Mouse (Mus musculus) NIH3T3 (cell line): ENCODE measurements around the gene Hras.

Experiments
- DNase-seq: peaks from one replicate; pipeline ENCODE4 v3.0.0-alpha.2; 2012; ENCODE audit warnings: low read depth

Gene Hras

DNA sequence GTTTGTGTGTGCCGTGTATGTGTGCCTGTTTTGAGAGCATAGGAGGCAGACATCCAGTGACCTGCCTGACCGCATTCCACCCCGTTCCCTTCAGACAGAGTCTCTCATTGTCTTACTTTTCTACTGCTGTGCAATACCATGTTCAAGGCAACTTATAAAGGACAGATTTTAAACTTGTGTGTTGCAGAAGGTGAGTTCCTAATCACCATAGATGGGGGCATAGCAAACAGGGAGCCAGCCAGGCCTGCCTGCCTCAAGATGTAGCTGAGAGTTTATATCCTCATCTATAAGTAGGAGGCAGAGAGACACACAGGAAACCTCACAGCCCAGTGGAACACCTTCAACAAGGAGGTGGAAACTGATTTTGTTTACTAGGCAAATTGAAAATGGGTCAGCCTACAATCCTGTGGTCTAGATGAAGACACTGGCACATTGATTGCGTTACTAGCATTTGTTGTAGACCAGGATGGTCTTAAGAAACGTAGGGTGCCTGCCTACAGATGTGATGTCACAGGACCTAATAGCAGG is 20.4 kb downstream of the Hras start:
- DNase-seq = no peak

DNA sequence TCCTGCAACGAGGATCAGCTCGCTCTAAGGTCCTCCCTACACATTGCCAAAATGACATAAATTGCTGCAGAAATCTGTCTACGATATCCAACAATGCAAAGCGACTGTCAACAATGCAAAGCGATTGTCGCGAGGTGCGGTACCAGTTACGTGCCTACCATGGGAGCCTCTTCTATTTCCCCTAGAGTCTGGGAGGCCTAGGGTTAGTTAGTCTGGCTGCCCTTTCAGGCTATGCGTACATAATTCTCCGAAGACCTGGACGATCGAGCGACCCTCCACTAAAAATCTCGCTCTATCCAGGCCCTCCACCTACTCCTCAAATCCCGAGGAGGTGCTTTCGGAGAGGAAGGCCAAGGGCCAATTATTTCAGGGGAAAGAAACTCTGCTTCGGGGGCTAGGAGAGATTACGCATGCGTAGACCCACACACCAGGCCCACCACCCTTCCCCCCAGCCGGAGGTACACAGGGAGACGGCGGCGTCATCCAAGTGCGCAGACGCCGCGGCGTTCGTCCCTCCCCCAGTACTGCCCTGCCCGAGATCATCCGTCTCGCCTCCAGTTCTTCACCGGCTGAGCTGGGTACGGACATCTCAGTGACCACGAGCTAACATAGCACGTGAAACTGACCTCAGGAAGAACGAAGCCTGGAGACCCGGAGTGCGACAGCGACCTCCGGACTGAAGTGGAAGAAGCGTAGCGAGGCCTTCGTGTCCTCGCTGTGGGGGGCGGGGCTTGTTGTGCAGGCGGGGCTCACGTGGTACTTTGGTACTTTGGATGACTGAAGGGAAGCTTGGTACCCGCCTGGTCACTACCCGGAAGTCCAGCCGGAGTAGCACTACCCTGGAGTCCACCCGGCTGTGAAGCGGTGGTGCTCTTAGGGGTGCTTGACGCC is 21.4 kb downstream of the Hras start, which contains the start of gene Rnh1:
Rnh1 (minus strand) TSS at position 742 of the 891 bp plus-strand sequence.
- peak; percentile 95 for DNase-seq

DNA sequence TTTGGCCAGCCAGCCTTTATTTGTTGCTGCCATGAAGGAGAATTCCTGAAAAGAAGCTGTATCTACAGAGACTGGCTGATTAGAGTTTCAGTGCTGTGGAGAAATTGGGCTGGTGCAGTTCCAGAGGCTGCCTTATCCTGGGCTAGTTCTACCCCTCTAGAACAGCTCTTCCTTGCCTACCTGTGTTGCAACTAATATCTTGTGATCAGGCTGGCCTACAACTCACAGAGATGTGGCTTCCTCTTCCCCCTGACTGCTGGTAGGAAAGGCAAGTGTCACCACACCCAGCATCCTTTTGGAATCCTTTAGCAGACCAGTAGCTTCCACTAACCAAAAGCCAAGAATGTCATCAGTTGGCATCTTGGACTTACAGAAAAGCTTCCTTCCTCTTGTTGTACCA is 23.9 kb downstream of the Hras start:
- DNase-seq = no peak

DNA sequence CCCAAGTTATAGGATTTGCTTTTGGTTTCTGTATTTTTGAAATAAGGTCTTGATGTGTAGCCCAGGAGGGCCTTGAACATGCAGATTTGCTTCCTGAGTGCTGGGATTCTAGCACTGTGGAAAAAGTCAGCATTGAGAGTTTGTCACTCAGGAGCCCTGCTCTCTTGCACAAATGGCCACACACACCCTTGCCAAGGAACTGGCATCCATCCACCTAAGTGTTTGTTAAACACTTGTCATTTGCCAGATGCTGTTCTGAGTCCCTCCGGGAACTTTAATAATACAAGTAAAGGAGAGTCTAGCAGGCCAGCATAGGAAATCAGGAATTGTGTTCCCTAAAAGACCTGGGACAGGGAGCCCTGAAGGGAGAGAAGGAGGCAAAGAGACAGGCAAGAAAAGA is 24.5 kb downstream of the Hras start:
- peak; percentile 14 for DNase-seq

DNA sequence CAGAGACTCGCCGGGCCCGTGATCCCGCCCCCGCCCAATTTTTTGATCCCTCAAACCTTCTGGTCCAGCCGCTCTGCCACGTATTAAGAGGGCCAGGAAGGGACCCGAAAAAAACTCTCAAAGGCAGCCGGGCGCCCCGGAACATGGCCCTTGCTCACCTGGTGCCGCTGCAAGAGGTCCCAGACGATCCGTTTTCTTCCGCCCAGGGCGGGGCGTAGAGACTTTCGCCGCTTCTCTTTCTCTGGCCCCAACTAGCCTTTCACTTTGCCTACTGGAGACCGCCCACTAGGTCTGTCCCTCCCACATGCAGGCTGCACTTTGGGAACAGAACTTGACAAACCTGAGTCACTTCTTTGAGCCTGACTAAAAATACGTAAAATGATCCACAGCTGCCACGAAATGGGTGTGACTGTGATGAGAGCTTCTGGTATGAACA is 25.3 kb downstream of the Hras start:
- DNase-seq = peak; percentile 82

DNA sequence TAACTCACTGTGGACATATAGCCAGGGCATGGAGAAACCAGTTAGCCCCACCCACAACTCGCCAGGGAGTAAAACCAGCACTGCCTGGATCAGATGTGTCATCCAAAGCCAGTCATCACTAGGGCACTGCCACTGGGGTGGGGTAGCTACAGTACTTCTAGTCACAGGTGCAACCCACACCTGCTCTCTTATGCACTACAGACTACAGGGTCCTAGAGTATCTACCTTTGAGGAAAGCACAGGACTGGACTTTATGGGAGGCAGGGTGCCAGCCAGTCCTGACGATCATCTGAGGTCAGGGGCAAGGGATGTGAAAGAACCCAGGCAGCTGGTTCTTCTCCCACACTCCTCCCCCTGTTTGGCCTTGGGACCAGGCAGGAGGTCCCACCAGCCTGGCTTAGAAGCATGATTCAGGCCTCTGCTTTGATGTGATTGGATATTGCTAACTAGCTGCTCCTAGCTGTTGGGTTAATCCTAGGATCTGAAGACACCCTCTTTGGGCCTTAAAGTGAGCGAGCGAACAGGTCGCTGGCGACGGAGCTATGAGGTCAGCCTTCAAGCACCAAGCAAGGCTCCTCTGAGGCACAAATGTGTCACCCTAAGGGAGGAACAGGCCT is 25.8 kb downstream of the Hras start:
- DNase-seq = peak; percentile 75

DNA sequence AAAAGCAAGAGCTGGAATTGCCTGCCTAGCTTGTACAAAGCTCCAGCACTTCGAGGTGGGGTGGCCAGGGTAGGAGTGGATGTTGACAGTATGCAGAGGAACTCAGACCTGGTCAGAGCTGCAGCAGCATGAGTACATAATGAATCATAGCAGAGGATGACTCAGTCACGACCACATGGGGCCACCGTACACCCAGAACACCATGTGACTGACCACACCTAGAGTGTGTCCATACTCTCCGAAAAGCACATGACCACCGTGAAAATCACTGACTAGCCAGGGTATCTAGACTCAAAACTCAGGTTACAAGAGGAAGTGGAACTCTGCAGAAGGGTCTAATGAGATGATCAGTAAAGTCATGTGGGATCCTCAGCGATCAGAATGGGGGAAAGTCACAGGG is 29.0 kb downstream of the Hras start:
- DNase-seq = peak; percentile 89

DNA sequence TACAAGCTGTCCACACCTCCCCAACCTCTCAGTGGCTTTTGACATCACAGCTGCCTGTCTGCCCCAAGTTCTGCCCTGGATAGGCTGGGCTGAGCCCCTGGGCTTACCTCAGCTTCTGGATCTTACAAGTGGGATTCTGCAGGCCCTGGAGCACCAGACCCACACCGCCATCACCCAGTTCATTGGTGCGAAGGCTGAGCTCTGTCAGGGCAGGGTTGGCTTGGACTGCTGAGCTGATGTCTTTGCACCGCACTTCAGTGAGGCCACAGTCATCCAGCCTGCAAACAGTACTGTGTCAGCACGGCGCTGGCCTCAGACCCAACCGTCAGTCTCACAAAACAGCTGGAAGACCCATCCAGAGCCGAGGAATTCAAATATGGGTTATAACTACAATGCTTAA is 29.4 kb downstream of the Hras start:
- DNase-seq = no peak

DNA sequence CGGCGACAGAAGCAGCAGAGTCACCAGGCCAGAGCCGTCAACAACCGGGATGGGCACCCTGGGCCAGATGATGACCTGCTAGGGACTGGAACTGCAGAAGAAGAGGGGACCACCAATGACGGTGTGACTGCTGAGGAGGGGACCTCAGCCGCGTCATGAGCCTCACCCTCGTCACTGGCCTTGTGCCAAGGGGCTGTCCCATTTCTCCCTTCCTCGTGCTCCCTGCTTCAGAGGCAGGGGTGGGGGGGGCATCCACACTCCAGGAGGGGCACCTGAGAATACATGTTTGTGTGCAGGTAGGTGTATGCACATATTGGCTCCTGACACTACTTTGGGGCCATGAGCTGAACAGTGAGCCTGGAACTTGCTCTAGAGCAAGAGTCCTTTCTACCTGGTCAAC is 38.4 kb downstream of the Hras start:
- no peak for DNase-seq

DNA sequence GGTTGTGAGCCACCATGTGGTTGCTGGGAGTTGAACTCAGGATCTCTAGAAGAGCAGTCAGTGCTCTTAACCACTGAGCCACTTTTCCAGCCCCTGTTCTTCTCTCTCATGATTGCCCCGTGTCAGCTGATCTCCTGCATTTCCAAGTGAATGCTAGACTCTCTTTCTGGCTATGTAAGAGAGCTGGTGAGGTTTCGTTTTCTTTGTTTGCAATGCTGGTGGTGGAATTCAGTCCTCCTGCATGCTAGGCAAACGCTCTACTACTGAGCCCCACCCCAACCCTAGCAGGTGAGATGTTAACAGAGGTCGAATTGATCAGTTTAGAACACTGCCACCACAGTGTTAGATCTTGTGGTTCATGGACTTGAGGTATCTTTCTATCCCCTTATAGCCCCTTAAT is 45.2 kb downstream of the Hras start:
- no peak for DNase-seq

DNA sequence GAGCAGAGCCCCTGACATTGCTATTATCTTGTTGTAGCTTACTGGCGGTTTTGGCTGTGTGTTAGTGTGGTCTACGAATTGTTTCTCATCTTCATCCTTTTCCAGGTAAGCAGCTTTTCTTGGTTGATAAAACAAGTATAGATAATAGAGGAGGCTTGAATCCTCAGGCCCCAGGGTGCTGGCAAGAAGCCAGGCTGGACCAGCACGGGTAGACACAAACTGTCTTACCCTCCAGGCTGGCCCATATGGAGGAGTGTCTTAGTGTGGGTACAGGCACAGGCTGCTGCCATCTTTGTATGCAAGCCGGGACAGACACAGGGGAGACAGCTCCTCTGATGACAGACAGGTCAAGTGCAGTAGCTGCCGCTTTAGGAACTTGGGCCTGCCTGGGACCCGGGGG is 46.8 kb downstream of the Hras start:
- no peak for DNase-seq

DNA sequence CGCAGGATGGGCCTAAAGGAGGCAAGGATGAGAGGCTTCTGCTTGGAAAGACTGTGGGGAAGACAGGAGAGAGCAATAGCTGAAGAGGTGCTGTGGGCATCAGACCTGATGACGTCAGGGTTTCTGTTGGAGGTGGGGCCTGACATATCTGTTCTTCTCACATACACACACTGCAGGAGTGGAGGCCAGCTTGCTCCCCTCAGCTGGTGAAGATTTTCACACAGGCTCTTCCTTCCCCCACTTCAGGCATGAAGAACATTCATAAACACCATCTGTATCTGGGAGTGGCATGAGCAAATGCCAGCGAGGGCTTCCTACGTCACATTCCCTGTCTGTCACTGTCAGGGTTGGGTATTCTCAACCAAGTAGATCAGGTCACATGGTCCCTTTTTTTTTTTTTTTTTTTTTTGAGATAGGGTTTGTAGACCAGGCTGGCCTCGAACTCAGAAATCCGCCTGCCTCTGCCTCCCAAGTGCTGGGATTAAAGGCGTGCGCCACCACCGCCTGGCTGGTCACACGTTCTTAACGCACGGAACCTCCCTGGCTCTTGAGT is 47.7 kb downstream of the Hras start:
- no peak for DNase-seq

DNA sequence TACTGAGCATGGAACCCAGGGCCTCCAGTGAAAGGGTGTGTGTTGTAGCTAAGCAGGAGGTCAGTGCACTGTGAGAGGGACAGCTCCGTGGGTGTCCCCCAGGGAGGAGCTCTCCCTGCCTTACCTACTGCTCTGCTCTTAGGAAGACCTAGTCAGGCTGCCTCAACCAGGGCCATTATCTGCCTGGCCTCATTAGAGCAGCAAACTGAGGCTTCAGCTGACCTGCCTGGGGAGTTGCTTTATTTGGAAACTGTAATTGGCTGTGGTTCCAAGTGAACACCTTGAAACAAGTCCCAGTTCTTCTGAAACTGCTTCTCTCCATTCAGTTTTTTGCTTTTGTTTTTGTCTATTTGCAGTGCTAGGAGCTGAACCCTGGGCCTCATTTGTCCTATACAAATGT is 48.4 kb downstream of the Hras start:
- DNase-seq = no peak

DNA sequence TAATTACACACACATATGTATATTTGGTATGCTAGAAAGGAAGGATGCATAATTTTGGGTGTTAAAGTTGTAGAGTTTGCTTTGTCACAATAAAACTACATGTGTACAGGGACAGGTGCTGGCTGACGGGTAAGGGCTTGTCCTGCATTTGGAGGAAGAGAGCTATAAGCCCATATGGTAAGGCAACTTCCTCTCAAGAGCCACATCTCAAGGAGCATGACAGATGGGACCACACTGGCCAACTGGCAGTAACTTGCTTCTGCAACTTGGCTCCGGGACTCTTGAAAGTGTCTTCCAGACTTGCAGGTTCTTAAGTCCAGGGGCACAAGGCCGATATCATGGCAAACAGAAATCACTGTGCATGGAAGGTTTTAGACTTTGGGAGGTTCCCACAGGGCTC is 49.2 kb downstream of the Hras start:
- DNase-seq = no peak

DNA sequence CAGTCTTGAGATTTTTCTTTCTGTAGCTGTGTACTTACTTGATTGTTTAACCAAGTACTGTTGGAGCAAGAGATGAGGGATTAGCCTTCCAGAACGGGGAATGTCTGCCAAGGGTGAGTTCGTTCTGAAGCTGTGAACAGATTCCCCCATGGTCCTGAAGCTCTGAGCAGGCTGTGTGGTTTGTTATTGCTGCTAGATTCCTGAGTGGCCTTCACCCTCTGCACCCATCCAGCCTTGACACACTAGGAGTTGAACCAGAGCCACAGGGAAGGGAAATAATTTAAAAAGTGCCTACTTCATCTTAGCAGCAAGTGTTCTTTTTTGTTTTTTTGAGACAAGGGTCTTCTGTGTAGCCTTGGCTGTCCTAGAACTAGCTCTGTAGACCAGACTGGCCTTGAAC is 49.9 kb downstream of the Hras start:
- no peak for DNase-seq

DNA sequence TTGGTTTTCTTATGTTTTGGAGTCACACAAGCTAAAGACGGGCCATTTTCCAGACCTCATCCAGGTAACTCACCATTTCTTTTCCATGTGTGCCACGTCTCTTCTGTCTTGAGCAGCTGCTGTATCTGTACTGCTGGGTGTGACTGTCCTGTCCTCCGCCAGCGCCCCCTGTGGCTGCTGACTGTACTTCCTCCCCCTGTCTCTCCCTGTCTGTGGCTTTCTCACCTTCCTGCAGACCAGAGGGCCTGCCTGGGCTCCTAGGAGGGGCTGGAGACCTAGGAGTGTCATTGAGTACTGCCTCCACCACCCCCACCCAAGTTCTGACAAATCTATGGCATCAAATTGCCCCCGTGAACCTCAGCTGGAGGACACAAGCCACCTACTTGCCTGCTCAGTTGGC is 50.7 kb downstream of the Hras start:
- peak; percentile 36 for DNase-seq

DNA sequence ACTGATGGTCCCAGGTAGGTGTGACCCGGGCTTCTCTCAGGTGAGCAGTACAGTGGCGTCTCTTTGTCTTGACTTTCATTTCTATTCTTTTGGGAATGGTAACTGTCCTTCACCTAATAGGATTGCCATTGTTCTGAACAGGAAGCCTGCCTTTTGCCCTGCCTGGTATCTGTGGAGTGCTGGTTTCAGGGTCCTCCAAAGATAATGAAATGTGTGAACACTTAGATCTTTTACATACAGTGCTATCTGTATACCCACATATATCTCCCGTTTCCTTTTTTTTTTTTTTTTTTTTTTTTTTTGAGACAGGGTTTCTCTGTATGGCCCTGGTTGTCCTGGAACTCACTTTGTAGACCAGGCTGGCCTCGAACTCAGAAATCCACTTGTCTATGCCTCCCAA is 52.5 kb downstream of the Hras start:
- DNase-seq = no peak
